Mouse (Mus musculus): ENCODE results near the gene Fam71b. TPM values are rescaled to one million over a fixed set of nuclear protein-coding genes. Genes with fewer than 3 reads are reported as not detected.

Fam71b gene
- total RNA-seq, 1 experiment, result not detected

GRCm38 (mm10) chr11:46454453-46455045 lies 58.2 kb downstream of the Fam71b start, which contains the start of gene Havcr2:
Gene Havcr2, plus strand, starts transcription at chr11:46454935.
- TF ChIP-seq ZC3H11A (IDR thresholded peaks at IDR 0.05; ENCODE audit: borderline replicate concordance, low read depth, low read length) (no peak), HCFC1 (IDR thresholded peaks at IDR 0.05; ENCODE audit: borderline replicate concordance, insufficient read depth, low read length) (no peak), CHD2 (IDR thresholded peaks at IDR 0.05; ENCODE audit: low read depth, low read length) (no peak), MAFK (IDR thresholded peaks at IDR 0.05; ENCODE audit: insufficient read depth, low read depth, low read length) (no peak), ZNF384 (IDR thresholded peaks at IDR 0.05; ENCODE audit: low read depth, low read length) (no peak)
- no peak within 1 kb of the TSS for H3K4me3 ChIP-seq (ENCODE audit: insufficient read depth in 1 of 2, low read depth in 1 of 2, low read length in 2 of 2, poor library complexity in 1 of 2, severe bottlenecking in 1 of 2)
- in situ Hi-C loops (cut with MboI; ENCODE audit: low sequenced_read_pairs in 2 of 2, unreplicated experiment in 2 of 2), result no loop called here
- no peak within 1 kb of the TSS for H3K27ac ChIP-seq (ENCODE audit: insufficient read depth, low read depth, low read length, poor library complexity, severe bottlenecking)
- H3K9ac ChIP-seq (ENCODE audit: insufficient read depth, low read depth, low read length, poor library complexity, severe bottlenecking), result no peak within 1 kb of the TSS
- H3K36me3 ChIP-seq (ENCODE audit: control insufficient read depth, insufficient read depth, low read length, poor library complexity, severe bottlenecking), result no peaks in the 10 kb centered on the region
- no peaks in the 10 kb centered on the region for H3K4me1 ChIP-seq (ENCODE audit: control insufficient read depth in 2 of 2, insufficient read depth in 2 of 2, low read length in 2 of 2, poor library complexity in 1 of 2)
- no peak for DNase-seq (ENCODE audit: low read depth, low spot score)
- H3K9me3 ChIP-seq (ENCODE audit: control insufficient read depth, insufficient read depth, low read depth, low read length), result no peaks in the 10 kb centered on the region

Other genes starting within 250 kb of the Fam71b start
- 1.7 and 2.1 TPM in 2 replicates for gene Nipal4, start 230.1 kb upstream of the Fam71b start, total RNA-seq (2012; rRNA removed)
- 0.48 and 0.67 TPM in 2 replicates for gene Fndc9, start 161.0 kb upstream of the Fam71b start, total RNA-seq (2012; rRNA removed)
- gene Cyfip2, start 83.7 kb upstream of the Fam71b start, total RNA-seq (2012; rRNA removed), result 7.3 and 7.4 TPM in 2 replicates
- not detected in 2 replicates for gene Itk, start 7.0 kb upstream of the Fam71b start, total RNA-seq (2012; rRNA removed)
- gene Med7, start 40.4 kb downstream of the Fam71b start, total RNA-seq (2012; rRNA removed), result 31.6 and 44.1 TPM in 2 replicates
- not detected in 2 replicates for gene Havcr2, start 58.4 kb downstream of the Fam71b start, total RNA-seq (2012; rRNA removed)
- gene Gm12169, start 127.7 kb downstream of the Fam71b start, total RNA-seq (2012; rRNA removed), result not detected in 2 replicates
- not detected in 2 replicates for gene BC053393, start 175.0 kb downstream of the Fam71b start, total RNA-seq (2012; rRNA removed)
- gene Dppa1, start 232.7 kb downstream of the Fam71b start, total RNA-seq (2012; rRNA removed), result 1.4 TPM in 1 of 2 replicates, not detected in the other